Mouse (Mus musculus) ES-E14 (cell line): Measurements from ENCODE around the gene Cfap77. TPM values are rescaled to one million over a fixed set of nuclear protein-coding genes. Genes with fewer than 3 reads are reported as not detected.

Experiments
- DNase-seq: peaks from one replicate; pipeline ENCODE4 v3.0.0-alpha.2; 2013; ENCODE audit warnings: low read depth, low spot score
- H3K27ac ChIP-seq: 2 replicates; pipeline ENCODE4 v1.5.1; 2012; ENCODE audit warnings: low read depth, mild to moderate bottlenecking, low read length, moderate library complexity, mixed read lengths; ENCODE audit not compliant: poor library complexity, insufficient read depth, severe bottlenecking
- H3K36me3 ChIP-seq: 2 replicates; pipeline ENCODE4 v1.6.1; 2012; ENCODE audit warnings: mild to moderate bottlenecking, low read length, moderate library complexity, mixed read lengths; ENCODE audit not compliant: control insufficient read depth, poor library complexity, insufficient read depth, severe bottlenecking
- H3K4me1 ChIP-seq, 2 experiments: fragments of 150-350 bp in 1 of 2; sonication (generic) in 1 of 2; 2 replicates each; pipeline ENCODE4 v1.6.1; 2012; ENCODE audit warnings: low read length in 2 of 2, mild to moderate bottlenecking in 1 of 2, mixed read lengths in 1 of 2; ENCODE audit not compliant: control insufficient read depth in 2 of 2, insufficient read depth in 2 of 2, poor library complexity in 1 of 2
- H3K4me3 ChIP-seq, 2 experiments: fragments of 150-350 bp in 1 of 2; sonication (generic) in 1 of 2; 2 replicates each; pipeline ENCODE4 v1.5.1; 2012; ENCODE audit warnings: low read length in 2 of 2, low read depth in 1 of 2, mild to moderate bottlenecking in 1 of 2, mixed read lengths in 1 of 2; ENCODE audit not compliant: insufficient read depth in 1 of 2, poor library complexity in 1 of 2, severe bottlenecking in 1 of 2
- H3K9ac ChIP-seq: 2 replicates; pipeline ENCODE4 v1.6.1; 2012; ENCODE audit warnings: low read depth, mild to moderate bottlenecking, low read length, mixed read lengths; ENCODE audit not compliant: poor library complexity, insufficient read depth, severe bottlenecking
- H3K9me3 ChIP-seq: fragments of 150-350 bp; sonication (generic); 2 replicates; pipeline ENCODE4 v1.6.1; 2012; ENCODE audit warnings: low read depth, mild to moderate bottlenecking, low read length; ENCODE audit not compliant: control insufficient read depth, insufficient read depth
- CHD2 ChIP-seq: IDR thresholded peaks from 2 replicates; pipeline ENCODE4 v1.6.1; 2014; ENCODE audit warnings: mild to moderate bottlenecking, low read depth, low read length, inconsistent platforms
- HCFC1 ChIP-seq: IDR thresholded peaks from 2 replicates; pipeline ENCODE4 v1.6.1; 2012; ENCODE audit warnings: low read length, inconsistent platforms, borderline replicate concordance; ENCODE audit not compliant: insufficient read depth
- MAFK ChIP-seq: IDR thresholded peaks from 2 replicates; pipeline ENCODE4 v1.6.1; 2014; ENCODE audit warnings: mild to moderate bottlenecking, low read depth, low read length, inconsistent platforms; ENCODE audit not compliant: insufficient read depth
- ZC3H11A ChIP-seq: IDR thresholded peaks from 2 replicates; pipeline ENCODE4 v1.6.1; 2012; ENCODE audit warnings: low read depth, mild to moderate bottlenecking, inconsistent platforms, low read length, borderline replicate concordance
- ZNF384 ChIP-seq: IDR thresholded peaks from 2 replicates; pipeline ENCODE4 v1.6.1; 2012; ENCODE audit warnings: low read depth, low read length, inconsistent platforms
- in situ Hi-C, 2 experiments: fragments of 600-800 bp; cut with MboI; formaldehyde crosslinking; loops; one replicate each; pipeline ENCODE4 v1.15.1; 2025; ENCODE audit warnings: low sequenced_read_pairs in 2 of 2, inconsistent platforms in 1 of 2; ENCODE audit not compliant: unreplicated experiment in 2 of 2
- total RNA-seq: library from RNA; depleted of rRNA; stranded (reverse); fragments of 300-350 nt; gene quantifications from 2 replicates; pipeline ENCODE4 v1.2.3, GENCODE M21; 2012

The Cfap77 gene
- total RNA-seq, 1 experiment, result 1.0 TPM

DNA sequence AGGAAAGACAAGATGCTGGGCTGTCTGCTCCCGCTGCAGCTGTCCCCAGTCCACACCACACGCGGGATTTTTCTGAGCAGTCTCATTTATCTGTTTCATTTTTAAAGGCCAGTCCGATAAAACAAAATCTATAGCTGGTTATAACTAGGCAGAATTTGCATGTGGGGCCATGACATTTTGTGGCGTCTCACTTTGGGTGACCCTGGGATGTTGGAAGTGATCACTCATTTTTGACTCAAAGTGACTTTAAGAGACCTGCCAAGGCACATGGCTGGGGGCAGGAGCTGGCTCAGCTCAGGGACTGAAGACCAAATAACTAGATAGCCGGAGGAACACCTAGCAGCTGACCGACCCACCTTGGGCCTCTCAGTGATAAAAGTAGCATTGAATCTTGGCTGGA is 31.9 kb downstream of the Cfap77 start:
- TF ChIP-seq ZC3H11A (no peak), ZNF384 (no peak), CHD2 (no peak), MAFK (no peak), HCFC1 (no peak)
- Histone ChIP-seq H3K9me3 (no peaks in the 10 kb centered on the region), H3K27ac (no peak overlapping the region), H3K9ac (no peak overlapping the region), H3K4me3 (no peak overlapping the region), H3K4me1 (no peaks in the 10 kb centered on the region), H3K36me3 (no peaks in the 10 kb centered on the region)
- DNase-seq, result no peak
- in situ Hi-C loops, result no loop called here

DNA sequence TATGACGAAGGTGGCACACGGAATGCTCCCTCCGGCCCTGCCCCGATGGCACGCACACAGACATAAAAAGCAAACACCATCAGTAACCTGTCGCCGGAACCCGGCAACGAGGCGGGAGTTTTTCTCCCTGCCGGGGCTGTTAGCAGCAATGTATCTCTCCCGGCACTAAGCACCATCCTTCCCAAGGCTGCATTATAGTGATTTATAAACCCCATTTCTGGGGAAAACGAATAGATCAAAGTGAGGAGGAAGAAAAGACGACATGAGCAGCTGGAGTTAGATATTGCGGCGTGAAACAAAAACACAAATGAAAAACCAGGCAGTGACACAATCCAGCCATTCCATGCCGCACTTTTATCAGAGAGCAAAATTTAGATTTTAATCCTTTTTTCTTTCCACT is 33.8 kb downstream of the Cfap77 start:
- Histone ChIP-seq H3K4me1 (no peaks in the 10 kb centered on the region), H3K36me3 (no peaks in the 10 kb centered on the region), H3K9ac (no peak overlapping the region), H3K27ac (no peak overlapping the region), H3K9me3 (no peaks in the 10 kb centered on the region), H3K4me3 (no peak overlapping the region)
- TF ChIP-seq CHD2 (no peak), HCFC1 (no peak), ZNF384 (no peak), MAFK (no peak), ZC3H11A (no peak)
- in situ Hi-C loops, result no loop called here
- DNase-seq, result no peak

DNA sequence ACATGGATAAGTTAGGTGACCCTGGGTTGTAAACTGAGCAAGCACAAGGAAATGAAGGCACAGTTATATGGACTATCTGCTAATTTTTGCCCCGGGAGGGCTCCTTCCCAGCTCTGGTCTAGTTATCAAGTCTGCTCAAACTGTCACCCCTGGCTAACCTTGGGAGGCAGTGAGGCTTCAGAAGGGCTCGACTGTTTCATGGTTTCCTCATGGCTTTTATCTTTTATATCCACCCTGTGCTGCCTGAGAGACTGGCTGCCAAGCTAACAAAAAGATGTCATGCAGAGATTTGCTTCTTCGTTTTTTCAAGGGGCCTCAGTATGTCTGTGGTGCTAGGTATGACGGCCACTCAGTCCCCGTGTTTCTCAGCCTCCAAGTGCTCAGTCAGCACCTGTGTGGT is 36.2 kb downstream of the Cfap77 start:
- Histone ChIP-seq H3K9ac (no peak overlapping the region), H3K27ac (no peak overlapping the region), H3K4me3 (no peak overlapping the region), H3K9me3 (no peaks in the 10 kb centered on the region), H3K36me3 (no peaks in the 10 kb centered on the region), H3K4me1 (no peaks in the 10 kb centered on the region)
- in situ Hi-C loops, result no loop called here
- no peak for TF ChIP-seq MAFK
- TF ChIP-seq HCFC1, result no peak
- TF ChIP-seq ZNF384, result no peak
- TF ChIP-seq ZC3H11A, result no peak
- no peak for TF ChIP-seq CHD2
- DNase-seq, result no peak

DNA sequence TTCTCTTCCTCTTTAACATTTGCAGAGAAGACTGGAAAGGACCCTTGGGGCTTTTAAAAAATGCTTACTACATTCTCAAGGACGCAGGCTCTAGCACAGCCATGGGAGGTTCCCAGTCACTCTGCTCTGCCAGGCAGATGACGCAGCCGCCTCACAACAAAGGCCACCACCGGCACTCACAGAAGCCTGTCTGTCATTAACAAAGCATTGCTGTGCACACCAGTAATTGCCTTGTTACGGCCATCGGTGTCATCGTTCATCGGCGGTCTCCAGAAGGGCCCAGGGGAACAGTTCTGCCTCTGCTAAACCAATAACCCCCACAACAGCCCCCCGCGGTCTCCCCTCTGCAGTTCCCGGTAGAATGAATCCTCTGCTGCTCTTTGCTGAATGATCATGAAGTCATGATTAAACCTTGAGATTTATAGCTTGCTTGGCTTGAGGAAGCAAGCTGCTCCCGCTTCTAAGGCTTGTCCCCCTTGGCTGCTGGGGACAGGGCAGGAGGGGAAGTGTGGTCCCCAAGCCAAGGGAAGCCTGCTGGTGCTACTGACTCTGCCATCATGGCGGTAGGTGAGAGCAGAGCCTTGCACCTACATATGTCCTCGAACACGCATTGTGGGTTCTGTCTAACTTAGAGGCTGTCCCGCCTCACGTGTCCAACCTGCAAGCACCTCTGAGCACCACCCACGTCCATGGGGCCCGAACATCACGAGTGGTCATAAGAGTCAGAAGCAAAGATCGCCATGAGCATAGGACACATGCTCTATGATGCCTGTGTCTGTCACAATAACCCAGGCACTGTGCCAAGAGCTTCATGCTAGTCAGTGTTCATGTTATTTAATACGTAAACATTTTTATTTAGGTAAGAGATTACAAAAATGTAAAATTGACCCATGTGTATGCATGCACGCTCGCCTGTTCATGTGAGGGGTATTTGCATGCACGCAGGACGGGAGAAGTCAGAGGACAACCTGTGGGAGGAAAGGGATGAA is 38.0 kb downstream of the Cfap77 start:
- peak overlapping the region; percentile 1 to 52; a peak in 2 of 4 replicates for H3K4me3 ChIP-seq
- H3K27ac ChIP-seq, result no peak overlapping the region
- no peaks in the 10 kb centered on the region for H3K4me1 ChIP-seq
- TF ChIP-seq ZC3H11A (no peak), CHD2 (no peak), HCFC1 (no peak), ZNF384 (no peak), MAFK (no peak)
- peak overlapping the region; percentile 58 for H3K9ac ChIP-seq
- no peak for DNase-seq
- no peaks in the 10 kb centered on the region for H3K9me3 ChIP-seq
- in situ Hi-C loops, result no loop called here
- no peaks in the 10 kb centered on the region for H3K36me3 ChIP-seq
